Mouse (Mus musculus) 3T3-L1 (cell line): ENCODE results near the gene 6430628N08Rik.

Experiments used
- DNase-seq: peaks from one replicate; pipeline ENCODE4 v3.0.0-alpha.2; 2015; ENCODE audit warnings: low read depth, low spot score

Gene 6430628N08Rik

GRCm38 (mm10) chr4:115890553-115890952, at the start of gene 6430628N08Rik:
6430628N08Rik (plus strand) TSS chr4:115890665.
- DNase-seq, result no peak

GRCm38 (mm10) chr4:115840842-115841241, 49.6 kb upstream of the 6430628N08Rik start:
- no peak for DNase-seq

- peak; percentile 58 for DNase-seq
Measured at GRCm38 (mm10) chr4:115846656-115847055, 43.8 kb upstream of the 6430628N08Rik start.

GRCm38 (mm10) chr4:115847377-115847776, 43.1 kb upstream of the 6430628N08Rik start:
- DNase-seq, result peak; percentile 32

GRCm38 (mm10) chr4:115848083-115848482, 42.4 kb upstream of the 6430628N08Rik start:
- no peak for DNase-seq

GRCm38 (mm10) chr4:115848990-115849677, 41.3 kb upstream of the 6430628N08Rik start:
- no peak for DNase-seq

GRCm38 (mm10) chr4:115850111-115850510, 40.4 kb upstream of the 6430628N08Rik start:
- no peak for DNase-seq

GRCm38 (mm10) chr4:115850631-115851030, 39.8 kb upstream of the 6430628N08Rik start:
- no peak for DNase-seq

- no peak for DNase-seq
Measured at GRCm38 (mm10) chr4:115851569-115851968, 38.9 kb upstream of the 6430628N08Rik start.

GRCm38 (mm10) chr4:115855100-115855499, 35.4 kb upstream of the 6430628N08Rik start:
- no peak for DNase-seq

GRCm38 (mm10) chr4:115855609-115856008, 34.9 kb upstream of the 6430628N08Rik start:
- DNase-seq, result no peak

GRCm38 (mm10) chr4:115856282-115856681, 34.2 kb upstream of the 6430628N08Rik start:
- no peak for DNase-seq

GRCm38 (mm10) chr4:115857293-115857883, 33.1 kb upstream of the 6430628N08Rik start:
- DNase-seq, result no peak

- DNase-seq, result no peak
Measured at GRCm38 (mm10) chr4:115863352-115863751, 27.1 kb upstream of the 6430628N08Rik start.

GRCm38 (mm10) chr4:115863880-115864279, 26.6 kb upstream of the 6430628N08Rik start:
- DNase-seq, result no peak

- no peak for DNase-seq
Measured at GRCm38 (mm10) chr4:115869512-115870210, 20.8 kb upstream of the 6430628N08Rik start.

GRCm38 (mm10) chr4:115873231-115873630, 17.2 kb upstream of the 6430628N08Rik start:
- no peak for DNase-seq

GRCm38 (mm10) chr4:115878216-115878678, 12.2 kb upstream of the 6430628N08Rik start:
- no peak for DNase-seq

GRCm38 (mm10) chr4:115878828-115879227, 11.6 kb upstream of the 6430628N08Rik start:
- no peak for DNase-seq

- DNase-seq, result no peak
Measured at GRCm38 (mm10) chr4:115881183-115881582, 9.3 kb upstream of the 6430628N08Rik start.

GRCm38 (mm10) chr4:115882195-115882594, 8.3 kb upstream of the 6430628N08Rik start:
- DNase-seq, result no peak

GRCm38 (mm10) chr4:115884022-115884421, 6.4 kb upstream of the 6430628N08Rik start, which contains the start of gene Kncn:
Kncn (plus strand) TSS chr4:115884400.
- no peak for DNase-seq
